Mouse (Mus musculus): ENCODE measurements around the gene Map4k5. TPM values are rescaled to one million over a fixed set of nuclear protein-coding genes. Genes with fewer than 3 reads are reported as not detected.

The Map4k5 gene
- polyA plus RNA-seq, 1 experiment from 2014 or later, result 7.2 TPM

GRCm38 (mm10) chr12:69804393-69805070 is 88.5 kb downstream of the Map4k5 start:
- Histone ChIP-seq H3K27ac (no peak overlapping the region), H3K79me2 (ENCODE audit: inconsistent target) (no peaks in the 10 kb centered on the region), H3K36me3 (ENCODE audit: inconsistent target) (0 out of 2 replicates have a peak, but pooled peaks cover 17% of the 10 kb centered on the region), H3K4me3 (ENCODE audit: inconsistent target) (no peak overlapping the region)
- WGBS (ENCODE audit: missing documents), result 94% methylated on average over 10 of the region's 10 CpGs

GRCm38 (mm10) chr12:69803196-69803595 is 89.8 kb downstream of the Map4k5 start:
- H3K36me3 ChIP-seq (ENCODE audit: inconsistent target), result 0 out of 2 replicates have a peak, but pooled peaks cover 12% of the 10 kb centered on the region
- 76% methylated on average over 3 of the region's 6 CpGs for WGBS (ENCODE audit: missing documents)
- no peak overlapping the region for H3K4me3 ChIP-seq (ENCODE audit: inconsistent target)
- no peaks in the 10 kb centered on the region for H3K79me2 ChIP-seq (ENCODE audit: inconsistent target)
- H3K27ac ChIP-seq, result no peak overlapping the region

GRCm38 (mm10) chr12:69800586-69800985 is 92.4 kb downstream of the Map4k5 start:
- Histone ChIP-seq H3K4me3 (ENCODE audit: inconsistent target) (no peak overlapping the region), H3K79me2 (ENCODE audit: inconsistent target) (no peaks in the 10 kb centered on the region), H3K27ac (no peak overlapping the region), H3K36me3 (ENCODE audit: inconsistent target) (0 out of 2 replicates have a peak, but pooled peaks cover 5% of the 10 kb centered on the region)
- 90% methylated on average over 4 of the region's 4 CpGs for WGBS (ENCODE audit: missing documents)

- Histone ChIP-seq H3K36me3 (ENCODE audit: inconsistent target) (no peaks in the 10 kb centered on the region), H3K79me2 (ENCODE audit: inconsistent target) (no peaks in the 10 kb centered on the region), H3K27ac (no peak overlapping the region), H3K4me3 (ENCODE audit: inconsistent target) (no peak overlapping the region)
- WGBS (ENCODE audit: missing documents), result 94% methylated on average over 3 of the region's 3 CpGs
Measured at GRCm38 (mm10) chr12:69796311-69796710, 96.7 kb downstream of the Map4k5 start.

- no peak within 1 kb of the TSS for H3K27ac ChIP-seq
- 3% methylated on average over 45 of the region's 45 CpGs for WGBS (ENCODE audit: missing documents)
- H3K4me3 ChIP-seq (ENCODE audit: inconsistent target), result peak within 1 kb of the TSS; percentile 26
- H3K36me3 ChIP-seq (ENCODE audit: inconsistent target), result no peaks in the 10 kb centered on the region
- no peaks in the 10 kb centered on the region for H3K79me2 ChIP-seq (ENCODE audit: inconsistent target)
Measured at GRCm38 (mm10) chr12:69790530-69791505, 102.2 kb downstream of the Map4k5 start, which contains the start of gene Cdkl1. Gene Cdkl1, minus strand, starts transcription at chr12:69791267.

- Histone ChIP-seq H3K4me3 (ENCODE audit: inconsistent target) (peak overlapping the region; percentile 26; the same call in 1 of the 2 replicates), H3K27ac (no peak overlapping the region), H3K36me3 (ENCODE audit: inconsistent target) (no peaks in the 10 kb centered on the region), H3K79me2 (ENCODE audit: inconsistent target) (no peaks in the 10 kb centered on the region)
- WGBS (ENCODE audit: missing documents), result 53% methylated on average over 27 of the region's 27 CpGs
Measured at GRCm38 (mm10) chr12:69789766-69790529, 103.1 kb downstream of the Map4k5 start.

- WGBS (ENCODE audit: missing documents), result 90% methylated on average over 5 of the region's 5 CpGs
- Histone ChIP-seq H3K4me3 (ENCODE audit: inconsistent target) (no peak overlapping the region), H3K27ac (no peak overlapping the region), H3K79me2 (ENCODE audit: inconsistent target) (no peaks in the 10 kb centered on the region), H3K36me3 (ENCODE audit: inconsistent target) (no peaks in the 10 kb centered on the region)
Measured at GRCm38 (mm10) chr12:69788380-69788779, 104.6 kb downstream of the Map4k5 start.

- Histone ChIP-seq H3K27ac (no peak overlapping the region), H3K4me3 (ENCODE audit: inconsistent target) (no peak overlapping the region), H3K79me2 (ENCODE audit: inconsistent target) (no peaks in the 10 kb centered on the region), H3K36me3 (ENCODE audit: inconsistent target) (no peaks in the 10 kb centered on the region)
- 88% methylated on average over 9 of the region's 9 CpGs for WGBS (ENCODE audit: missing documents)
Measured at GRCm38 (mm10) chr12:69785471-69785870, 107.5 kb downstream of the Map4k5 start.

GRCm38 (mm10) chr12:69783247-69784025 is 109.6 kb downstream of the Map4k5 start:
- H3K4me3 ChIP-seq (ENCODE audit: inconsistent target), result no peak overlapping the region
- H3K27ac ChIP-seq, result no peak overlapping the region
- no peaks in the 10 kb centered on the region for H3K36me3 ChIP-seq (ENCODE audit: inconsistent target)
- H3K79me2 ChIP-seq (ENCODE audit: inconsistent target), result no peaks in the 10 kb centered on the region
- 88% methylated on average over 6 of the region's 6 CpGs for WGBS (ENCODE audit: missing documents)

- no peak overlapping the region for H3K27ac ChIP-seq
- H3K79me2 ChIP-seq (ENCODE audit: inconsistent target), result no peaks in the 10 kb centered on the region
- no peak overlapping the region for H3K4me3 ChIP-seq (ENCODE audit: inconsistent target)
- 90% methylated on average over 10 of the region's 10 CpGs for WGBS (ENCODE audit: missing documents)
- H3K36me3 ChIP-seq (ENCODE audit: inconsistent target), result no peaks in the 10 kb centered on the region
Measured at GRCm38 (mm10) chr12:69781935-69782650, 110.9 kb downstream of the Map4k5 start.

GRCm38 (mm10) chr12:69781480-69781879 is 111.5 kb downstream of the Map4k5 start:
- 94% methylated on average over 8 of the region's 8 CpGs for WGBS (ENCODE audit: missing documents)
- H3K36me3 ChIP-seq (ENCODE audit: inconsistent target), result no peaks in the 10 kb centered on the region
- H3K79me2 ChIP-seq (ENCODE audit: inconsistent target), result no peaks in the 10 kb centered on the region
- no peak overlapping the region for H3K27ac ChIP-seq
- H3K4me3 ChIP-seq (ENCODE audit: inconsistent target), result no peak overlapping the region

GRCm38 (mm10) chr12:69777957-69778356 is 115.0 kb downstream of the Map4k5 start:
- no peak overlapping the region for H3K27ac ChIP-seq
- 93% methylated on average over 2 of the region's 2 CpGs for WGBS (ENCODE audit: missing documents)
- no peaks in the 10 kb centered on the region for H3K36me3 ChIP-seq (ENCODE audit: inconsistent target)
- no peaks in the 10 kb centered on the region for H3K79me2 ChIP-seq (ENCODE audit: inconsistent target)
- H3K4me3 ChIP-seq (ENCODE audit: inconsistent target), result no peak overlapping the region

GRCm38 (mm10) chr12:69777341-69777730 is 115.7 kb downstream of the Map4k5 start:
- H3K4me3 ChIP-seq (ENCODE audit: inconsistent target), result no peak overlapping the region
- no peak overlapping the region for H3K27ac ChIP-seq
- no peaks in the 10 kb centered on the region for H3K79me2 ChIP-seq (ENCODE audit: inconsistent target)
- no peaks in the 10 kb centered on the region for H3K36me3 ChIP-seq (ENCODE audit: inconsistent target)
- WGBS (ENCODE audit: missing documents), result 98% methylated on average over 6 of the region's 6 CpGs

Measured in macrophage (primary cell).